Mouse (Mus musculus): ENCODE measurements around the gene Tlr9.

- TF ChIP-seq CTCF (IDR thresholded peaks at IDR 0.05; ENCODE audit: low read depth) (no peak), EP300 (IDR thresholded peaks at IDR 0.05; ENCODE audit: low read depth) (no peak)
These were observed 28.7 kb downstream of the Tlr9 start for GRCm38 (mm10) chr9:106251066-106251465.

All from liver, postnatal 0 days (tissue).